Mouse (Mus musculus) frontal cortex, adult 2 months (tissue): ENCODE results near the gene Tfam. TPM values are rescaled to one million over a fixed set of nuclear protein-coding genes. Genes with fewer than 3 reads are reported as not detected.

ENCODE experiments used
- DNase-seq, 2 experiments: peaks; one replicate each; pipeline ENCODE4 v3.0.0; 2022; ENCODE audit warnings: low spot score in 1 of 2; ENCODE audit errors: extremely low spot score in 1 of 2
- polyA plus RNA-seq: library from polyadenylated mRNA; depleted of rRNA; stranded (reverse); fragments of >200 nt; gene quantifications from 2 replicates; pipeline ENCODE4 v1.2.3, GENCODE M21; 2012; rRNA removed

Tfam gene
- polyA plus RNA-seq = 24.5 and 25.2 TPM in 2 replicates

- DNase-seq = no peak
These were observed at the start of gene Tfam for GRCm38 (mm10) chr10:71238240-71238554. Tfam (minus strand) TSS chr10:71238280.

GRCm38 (mm10) chr10:71285126-71285580 lies 47.1 kb upstream of the Tfam start, which contains the start of gene Ube2d1:
Ube2d1 (minus strand) TSS chr10:71285262.
- DNase-seq = peak; percentile 79 to 94

- peak in 1 of 2 experiments; percentile 22 for DNase-seq
These were observed 46.5 kb upstream of the Tfam start for GRCm38 (mm10) chr10:71284511-71285125.

GRCm38 (mm10) chr10:71284131-71284510 lies 46.0 kb upstream of the Tfam start:
- no peak for DNase-seq

GRCm38 (mm10) chr10:71273008-71273739 lies 35.1 kb upstream of the Tfam start:
- DNase-seq = peak in 1 of 2 experiments; percentile 63

- no peak for DNase-seq
These were observed 29.9 kb upstream of the Tfam start for GRCm38 (mm10) chr10:71267973-71268372.

- DNase-seq = peak in 1 of 2 experiments; percentile 45
These were observed 29.4 kb upstream of the Tfam start for GRCm38 (mm10) chr10:71267511-71267910.

GRCm38 (mm10) chr10:71265067-71265466 lies 27.0 kb upstream of the Tfam start:
- DNase-seq = no peak

- DNase-seq = no peak
These were observed 23.6 kb upstream of the Tfam start for GRCm38 (mm10) chr10:71261637-71262036.

GRCm38 (mm10) chr10:71258943-71259342 lies 20.9 kb upstream of the Tfam start:
- no peak for DNase-seq

GRCm38 (mm10) chr10:71258516-71258915 lies 20.4 kb upstream of the Tfam start:
- DNase-seq = no peak

- DNase-seq = no peak
These were observed 15.1 kb upstream of the Tfam start for GRCm38 (mm10) chr10:71253147-71253546.

GRCm38 (mm10) chr10:71252421-71252820 lies 14.3 kb upstream of the Tfam start:
- DNase-seq = no peak

GRCm38 (mm10) chr10:71251846-71252245 lies 13.8 kb upstream of the Tfam start:
- DNase-seq = no peak

GRCm38 (mm10) chr10:71251256-71251655 lies 13.2 kb upstream of the Tfam start:
- no peak for DNase-seq

GRCm38 (mm10) chr10:71250472-71250871 lies 12.4 kb upstream of the Tfam start:
- DNase-seq = peak; percentile 61 to 83

GRCm38 (mm10) chr10:71249086-71249880 lies 11.2 kb upstream of the Tfam start:
- DNase-seq = peak in 1 of 2 experiments; percentile 33

- no peak for DNase-seq
These were observed 8.9 kb upstream of the Tfam start for GRCm38 (mm10) chr10:71246956-71247355.

GRCm38 (mm10) chr10:71239479-71240120 lies 1.5 kb upstream of the Tfam start:
- DNase-seq = no peak

- peak; percentile 88 to 94 for DNase-seq
These were observed 402 bp downstream of the Tfam start for GRCm38 (mm10) chr10:71237516-71238239.
